Mouse (Mus musculus): Measurements from ENCODE around the gene Pdcl3.
"Not testable (repeated sequence)": the region's sequence is repeated elsewhere in the genome, so short reads cannot be mapped to it uniquely, and the experiment has no call there.

Pdcl3 gene

DNA sequence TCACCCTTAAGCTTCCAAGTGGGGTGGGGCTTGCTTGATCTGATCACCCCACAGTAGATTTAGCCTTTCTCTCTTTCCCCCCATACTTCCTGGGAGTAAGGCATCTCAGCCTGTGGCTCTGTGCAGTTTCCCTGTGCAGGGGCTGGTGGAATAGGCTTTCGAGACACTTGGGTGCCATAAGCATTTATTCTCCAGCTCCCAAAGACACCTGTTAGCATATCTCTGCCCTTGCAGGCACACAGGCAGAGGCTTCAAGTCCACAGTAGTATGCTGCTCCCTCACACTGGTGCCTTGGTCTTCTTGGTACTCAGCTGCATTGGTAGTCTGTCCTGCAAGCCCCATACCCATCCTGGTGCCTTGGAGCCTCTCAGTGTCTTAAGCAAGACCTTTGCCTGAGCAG, 40.4 kb downstream of the Pdcl3 start:
- no peak for DNase-seq

DNA sequence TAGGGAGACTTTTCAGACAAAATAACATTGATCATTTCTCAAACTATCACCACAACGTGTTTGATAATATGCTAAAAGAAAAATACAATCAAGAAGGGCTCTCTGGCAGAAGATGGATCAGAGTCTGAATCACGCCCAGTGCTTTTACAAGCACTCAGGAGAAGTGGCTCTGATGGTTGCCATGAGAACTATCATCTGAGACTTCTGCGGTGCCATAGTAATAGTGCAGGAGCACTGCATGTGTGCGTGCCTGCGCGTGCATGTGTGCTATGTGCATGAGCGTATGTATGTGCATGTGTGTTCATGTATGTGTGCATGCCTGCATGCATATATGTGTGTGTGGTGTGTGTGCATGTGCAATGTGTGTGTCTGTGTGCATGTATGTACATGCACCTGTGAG, 43.8 kb downstream of the Pdcl3 start:
- no peak for DNase-seq

DNA sequence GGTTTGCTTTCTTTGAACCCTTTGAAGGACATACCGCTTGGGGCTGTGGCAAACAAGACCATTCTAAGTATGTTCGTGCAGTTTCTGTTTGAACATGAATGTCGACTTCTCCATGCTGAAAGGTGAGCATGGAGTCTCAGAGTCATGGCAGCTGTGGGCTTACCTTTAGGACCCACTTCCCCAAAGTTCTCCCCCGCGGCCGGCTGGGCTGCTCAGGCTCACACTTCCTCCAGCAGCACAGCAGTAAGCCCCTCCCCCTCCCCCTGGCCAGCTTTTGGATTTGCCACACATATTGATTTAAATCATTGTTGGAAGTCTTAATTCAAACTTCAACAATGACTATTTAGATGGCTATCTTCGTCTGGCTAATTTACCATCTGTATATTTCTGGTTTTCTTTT, 44.7 kb downstream of the Pdcl3 start:
- DNase-seq = no peak

DNA sequence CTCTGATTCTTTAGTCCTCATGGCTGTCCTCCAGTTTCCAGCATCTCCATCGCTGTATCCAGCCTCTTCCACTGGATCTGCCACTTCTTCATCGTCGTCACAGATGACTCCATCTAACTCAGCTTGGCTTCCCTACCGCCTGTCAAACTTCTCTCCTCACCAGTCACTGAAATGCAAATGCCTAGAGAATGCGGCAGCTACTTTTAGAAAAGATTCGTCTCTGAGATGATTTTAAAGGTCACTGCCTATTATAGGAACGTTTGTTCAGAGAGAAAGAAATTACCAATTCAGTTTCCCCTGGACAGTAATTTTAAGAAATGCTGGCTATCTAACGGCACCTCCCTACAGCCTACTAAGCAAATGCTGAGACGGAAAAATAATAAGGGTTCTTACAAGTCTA, 50.4 kb downstream of the Pdcl3 start:
- no peak for DNase-seq

DNA sequence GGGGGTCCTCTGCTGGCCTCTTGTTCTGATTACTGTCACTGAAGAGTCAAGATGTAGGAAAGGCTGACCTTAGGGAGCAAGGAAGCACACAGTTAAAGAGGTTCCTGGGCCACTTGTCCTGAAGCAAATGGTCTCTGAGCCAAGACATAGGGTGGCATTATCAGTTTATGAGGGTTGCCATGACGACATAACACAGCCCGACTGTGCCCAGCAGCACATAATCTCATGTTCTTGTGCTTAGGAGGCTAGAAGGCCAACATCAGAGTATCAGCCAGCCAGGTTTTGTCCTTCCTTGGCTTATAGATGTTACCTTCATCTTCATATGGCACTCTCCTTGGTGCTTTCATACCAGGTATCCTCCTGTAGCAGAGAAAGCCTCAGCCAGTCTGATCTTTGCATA, 56.8 kb downstream of the Pdcl3 start:
- DNase-seq = no peak

DNA sequence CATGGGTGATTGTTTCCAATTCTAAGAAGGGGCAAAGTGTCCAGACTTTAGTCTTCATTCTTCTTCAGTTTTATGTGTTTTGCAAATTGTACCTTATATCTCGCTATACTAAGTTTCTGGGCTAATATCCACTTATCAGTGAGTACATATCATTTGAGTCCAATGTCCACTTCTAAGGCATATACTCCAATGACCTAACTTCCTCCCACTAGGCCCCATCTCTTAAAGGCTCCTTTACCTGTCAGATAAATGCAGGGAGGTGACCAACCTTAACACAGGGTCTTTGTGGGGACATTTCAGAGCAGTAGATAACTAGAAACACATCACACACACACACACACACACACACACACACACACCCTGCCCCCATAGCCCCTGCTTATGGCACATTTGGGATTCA, 59.0 kb downstream of the Pdcl3 start:
- DNase-seq = not testable (repeated sequence)

DNA sequence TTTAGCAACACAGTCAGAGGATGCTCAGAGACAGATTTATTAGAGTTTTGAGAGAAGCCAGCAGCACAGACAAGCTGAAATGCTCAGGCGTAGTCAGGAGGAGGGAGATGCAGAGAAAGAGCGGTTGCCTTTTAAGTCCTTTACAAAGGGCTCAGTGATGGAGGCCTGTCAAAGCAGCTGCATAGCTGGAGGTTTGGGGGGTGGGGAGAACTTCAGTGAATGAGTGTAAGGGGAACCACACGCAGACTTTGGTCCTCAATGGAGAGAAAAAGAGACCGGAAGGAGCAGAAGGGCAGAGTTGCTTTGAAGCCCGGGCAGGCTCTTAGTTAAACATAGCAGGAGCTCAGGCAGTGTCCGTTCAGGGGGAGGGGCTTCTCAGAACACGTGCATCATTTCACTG, 61.3 kb downstream of the Pdcl3 start:
- DNase-seq = no peak

Measured in kidney, adult 8-10 months (tissue).